16 mouse cellular contexts compared by ENCODE assay signal in the genomic region with DNA sequence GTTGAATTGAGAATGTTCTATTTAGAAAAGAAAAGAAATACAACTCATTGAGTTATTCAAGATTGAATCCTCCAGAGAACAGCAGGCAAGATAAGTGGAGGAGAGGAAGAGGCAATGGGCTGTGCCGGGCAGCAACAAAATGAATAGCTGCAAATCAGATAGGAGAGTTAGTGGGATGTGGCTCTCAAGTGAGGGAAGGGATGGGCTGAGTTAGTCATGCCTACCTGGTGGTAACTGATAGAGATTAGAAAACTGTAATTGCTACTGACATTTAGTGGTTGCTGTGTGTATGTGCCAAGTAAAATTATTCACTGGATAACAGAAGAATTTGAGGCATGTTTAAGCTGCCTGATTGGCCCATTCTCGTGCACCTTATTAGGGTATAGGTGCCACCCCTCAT.
"Had no signal": no experiment of that assay in that cellular context is flagged by ENCODE, and none has a peak within 500 bp of the region (broad histone marks: within the 10 kb centered on the region; RNA-seq: fewer than 3 reads in every experiment).

No protein-coding gene starts in this region.

- DNase-seq: lung, adult 18-20 months; lung, embryonic 14.5 days; lung, postnatal 10 days; lung, postnatal 4 days; right cerebral cortex, postnatal 14 days; thymus, adult 2 months; thymus, postnatal 25 days; thymus, postnatal 4 days had no signal

- H3K9me3 ChIP-seq: megakaryocyte, embryonic 14.5 days; midbrain, embryonic 13.5 days; midbrain, embryonic 15.5 days; neural tube, embryonic 12.5 days; stomach, embryonic 15.5 days had no signal

- H3K9ac ChIP-seq: liver, embryonic 14.5 days; lung, embryonic 14.5 days; midbrain, embryonic 13.5 days; midbrain, embryonic 15.5 days; neural tube, embryonic 12.5 days; stomach, embryonic 15.5 days had no signal

- H3K27me3 ChIP-seq: megakaryocyte, embryonic 14.5 days; midbrain, embryonic 13.5 days; midbrain, embryonic 15.5 days; neural tube, embryonic 12.5 days; stomach, embryonic 15.5 days had no signal

- H3K4me2 ChIP-seq: lung, embryonic 14.5 days; midbrain, embryonic 11.5 days; midbrain, embryonic 13.5 days; midbrain, embryonic 15.5 days; neural tube, embryonic 12.5 days; stomach, embryonic 15.5 days had no signal

- H3K27ac ChIP-seq: liver, embryonic 14.5 days; midbrain, embryonic 13.5 days; midbrain, embryonic 15.5 days; neural tube, embryonic 12.5 days; stomach, embryonic 15.5 days; stomach, postnatal 0 days had no signal

- ATAC-seq: midbrain, embryonic 13.5 days; midbrain, embryonic 15.5 days had no signal

- H3K4me3 ChIP-seq: megakaryocyte, embryonic 14.5 days; midbrain, embryonic 13.5 days; midbrain, embryonic 15.5 days; neural tube, embryonic 12.5 days; stomach, embryonic 15.5 days had no signal

- H3K4me1 ChIP-seq: megakaryocyte, embryonic 14.5 days; midbrain, embryonic 15.5 days; neural tube, embryonic 12.5 days; stomach, embryonic 15.5 days had no signal

- H3K36me3 ChIP-seq: midbrain, embryonic 13.5 days; midbrain, embryonic 15.5 days; neural tube, embryonic 12.5 days; stomach, embryonic 15.5 days had no signal
